Mouse (Mus musculus) lung, embryonic 15.5 days (tissue): ENCODE data around the gene Ubxn1. TPM values are rescaled to one million over a fixed set of nuclear protein-coding genes. Genes with fewer than 3 reads are reported as not detected.

Source experiments
- ATAC-seq: fragments of 200-750 bp; cut with Nextera tagmentation; 2 replicates; pipeline ENCODE4 v1.8.0; 2017; ENCODE audit warnings: moderate number of reproducible peaks, borderline replicate concordance; ENCODE audit not compliant: low FRiP score, low TSS enrichment; ENCODE audit errors: extremely low read depth
- H3K27ac ChIP-seq: fragments of 300-500 bp; sonication (generic); 2 replicates; pipeline ENCODE4 v1.5.1; 2015; ENCODE audit warnings: moderate library complexity, mild to moderate bottlenecking, inconsistent platforms
- H3K27me3 ChIP-seq: fragments of 300-500 bp; sonication (generic); 2 replicates; pipeline ENCODE4 v1.6.1; 2015; ENCODE audit warnings: inconsistent platforms
- H3K36me3 ChIP-seq: fragments of 300-500 bp; sonication (generic); 2 replicates; pipeline ENCODE4 v1.6.1; 2015; ENCODE audit warnings: inconsistent platforms
- H3K4me1 ChIP-seq: fragments of 300-500 bp; sonication (generic); 2 replicates; pipeline ENCODE4 v1.6.1; 2015; ENCODE audit warnings: inconsistent platforms
- H3K4me2 ChIP-seq: fragments of 300-500 bp; sonication (generic); 2 replicates; pipeline ENCODE4 v1.6.1; 2015; ENCODE audit warnings: inconsistent platforms, mild to moderate bottlenecking, moderate library complexity
- H3K4me3 ChIP-seq: fragments of 300-500 bp; sonication (generic); 2 replicates; pipeline ENCODE4 v1.5.1; 2015; ENCODE audit warnings: mild to moderate bottlenecking, inconsistent platforms
- H3K9ac ChIP-seq: fragments of 300-500 bp; sonication (generic); 2 replicates; pipeline ENCODE4 v1.6.1; 2015; ENCODE audit warnings: inconsistent platforms
- H3K9me3 ChIP-seq: fragments of 300-500 bp; sonication (generic); 2 replicates; pipeline ENCODE4 v1.6.1; 2016; ENCODE audit warnings: inconsistent platforms
- WGBS: fragments of 180-500 bp; shearing (Covaris S2); methylation state at CpG from one replicate; pipeline ENCODE4 v1.1.7; 2015; 5-methylcytosine and 5-hydroxymethylcytosine counted together
- polyA plus RNA-seq: library from polyadenylated mRNA; unstranded; fragments of >200 nt; fragmentation: Nextera tagmentation; extraction: Ambion mirVana; gene quantifications from 2 replicates; pipeline ENCODE4 v1.2.1, GENCODE M21; 2015

The Ubxn1 gene
- polyA plus RNA-seq, 1 experiment from 2014 or later, result 153 TPM

GRCm38 (mm10) chr19:8839908-8840791 is 31.1 kb upstream of the Ubxn1 start:
- Histone ChIP-seq H3K27me3 (no peaks in the 10 kb centered on the region), H3K4me3 (peak overlapping the region; percentile 53), H3K9ac (peak overlapping the region; percentile 48), H3K4me2 (peak overlapping the region; percentile 81), H3K9me3 (no peaks in the 10 kb centered on the region), H3K4me1 (peaks cover 23% of the 10 kb centered on the region), H3K36me3 (0 out of 2 replicates have a peak, but pooled peaks cover 5% of the 10 kb centered on the region), H3K27ac (no peak overlapping the region)
- 27% methylated on average over 29 of the region's 29 CpGs for WGBS
- peak; percentile 66; the same call in 1 of the 2 replicates for ATAC-seq

GRCm38 (mm10) chr19:8841012-8841411 is 30.3 kb upstream of the Ubxn1 start:
- Histone ChIP-seq H3K4me3 (peak overlapping the region; percentile 53), H3K27ac (no peak overlapping the region), H3K4me2 (peak overlapping the region; percentile 81), H3K27me3 (no peaks in the 10 kb centered on the region), H3K36me3 (peaks cover 9% of the 10 kb centered on the region), H3K9me3 (no peaks in the 10 kb centered on the region), H3K4me1 (peaks cover 23% of the 10 kb centered on the region), H3K9ac (peak overlapping the region; percentile 48)
- WGBS, result 89% methylated on average over 7 of the region's 7 CpGs
- ATAC-seq, result no peak

GRCm38 (mm10) chr19:8842961-8843360 is 28.3 kb upstream of the Ubxn1 start:
- Histone ChIP-seq H3K4me2 (no peak overlapping the region), H3K4me1 (peaks cover 23% of the 10 kb centered on the region), H3K4me3 (no peak overlapping the region), H3K36me3 (peaks cover 24% of the 10 kb centered on the region), H3K9me3 (no peaks in the 10 kb centered on the region), H3K27me3 (no peaks in the 10 kb centered on the region), H3K9ac (no peak overlapping the region), H3K27ac (no peak overlapping the region)
- ATAC-seq, result no peak
- 83% methylated on average over 6 of the region's 6 CpGs for WGBS

GRCm38 (mm10) chr19:8844371-8845129 is 26.7 kb upstream of the Ubxn1 start:
- Histone ChIP-seq H3K4me1 (peaks cover 10% of the 10 kb centered on the region), H3K27me3 (no peaks in the 10 kb centered on the region), H3K9me3 (no peaks in the 10 kb centered on the region), H3K4me2 (no peak overlapping the region), H3K36me3 (peaks cover 28% of the 10 kb centered on the region), H3K9ac (no peak overlapping the region), H3K4me3 (no peak overlapping the region), H3K27ac (no peak overlapping the region)
- WGBS, result 60% methylated on average over 5 of the region's 5 CpGs
- no peak for ATAC-seq

GRCm38 (mm10) chr19:8848356-8848755 is 22.9 kb upstream of the Ubxn1 start:
- Histone ChIP-seq H3K4me3 (no peak overlapping the region), H3K9me3 (no peaks in the 10 kb centered on the region), H3K4me2 (no peak overlapping the region), H3K27ac (no peak overlapping the region), H3K4me1 (peaks cover 12% of the 10 kb centered on the region), H3K36me3 (peaks cover 22% of the 10 kb centered on the region), H3K9ac (no peak overlapping the region), H3K27me3 (no peaks in the 10 kb centered on the region)
- WGBS, result 68% methylated on average over 5 of the region's 5 CpGs
- ATAC-seq, result no peak

GRCm38 (mm10) chr19:8850402-8850901 is 20.8 kb upstream of the Ubxn1 start, which contains the start of gene Lrrn4cl:
TSS of gene Lrrn4cl (plus strand) at chr19:8850768.
- no peak within 1 kb of the TSS for H3K4me3 ChIP-seq
- peaks cover 22% of the 10 kb centered on the region for H3K36me3 ChIP-seq
- peaks cover 12% of the 10 kb centered on the region for H3K4me1 ChIP-seq
- no peak within 1 kb of the TSS; the same call in 1 of the 2 replicates for H3K27ac ChIP-seq
- 25% methylated on average over 7 of the region's 7 CpGs for WGBS
- no peak within 1 kb of the TSS for H3K9ac ChIP-seq
- ATAC-seq, result peak; percentile 81
- H3K4me2 ChIP-seq, result peak within 1 kb of the TSS; percentile 28
- H3K27me3 ChIP-seq, result no peaks in the 10 kb centered on the region
- no peaks in the 10 kb centered on the region for H3K9me3 ChIP-seq

- Histone ChIP-seq H3K4me1 (peaks cover 12% of the 10 kb centered on the region), H3K27me3 (no peaks in the 10 kb centered on the region), H3K4me2 (no peak overlapping the region), H3K4me3 (no peak overlapping the region), H3K9ac (no peak overlapping the region), H3K27ac (no peak overlapping the region), H3K36me3 (peaks cover 12% of the 10 kb centered on the region), H3K9me3 (no peaks in the 10 kb centered on the region)
- no peak for ATAC-seq
- WGBS, result 30% methylated on average over 7 of the region's 7 CpGs
Measured at GRCm38 (mm10) chr19:8851639-8852038, 19.7 kb upstream of the Ubxn1 start.

- no peak overlapping the region for H3K4me3 ChIP-seq
- H3K9ac ChIP-seq, result no peak overlapping the region
- no peak for ATAC-seq
- peaks cover 12% of the 10 kb centered on the region for H3K4me1 ChIP-seq
- H3K27me3 ChIP-seq, result no peaks in the 10 kb centered on the region
- H3K4me2 ChIP-seq, result no peak overlapping the region
- H3K36me3 ChIP-seq, result peaks cover 5% of the 10 kb centered on the region
- H3K27ac ChIP-seq, result no peak overlapping the region
- WGBS, result 42% methylated on average over 10 of the region's 10 CpGs
- H3K9me3 ChIP-seq, result no peaks in the 10 kb centered on the region
Measured at GRCm38 (mm10) chr19:8852236-8852928, 18.9 kb upstream of the Ubxn1 start.

- Histone ChIP-seq H3K9me3 (no peaks in the 10 kb centered on the region), H3K9ac (no peak overlapping the region), H3K4me1 (peaks cover 12% of the 10 kb centered on the region), H3K4me3 (no peak overlapping the region), H3K27me3 (no peaks in the 10 kb centered on the region), H3K36me3 (0 out of 2 replicates have a peak, but pooled peaks cover 4% of the 10 kb centered on the region), H3K4me2 (no peak overlapping the region), H3K27ac (no peak overlapping the region)
- no peak for ATAC-seq
- 83% methylated on average over 3 of the region's 3 CpGs for WGBS
Measured at GRCm38 (mm10) chr19:8853117-8853516, 18.2 kb upstream of the Ubxn1 start.

GRCm38 (mm10) chr19:8857689-8858088 is 13.6 kb upstream of the Ubxn1 start:
- no peaks in the 10 kb centered on the region for H3K27me3 ChIP-seq
- H3K4me2 ChIP-seq, result no peak overlapping the region
- ATAC-seq, result no peak
- WGBS, result 34% methylated on average over 4 of the region's 4 CpGs
- H3K4me3 ChIP-seq, result no peak overlapping the region
- no peak overlapping the region for H3K9ac ChIP-seq
- H3K36me3 ChIP-seq, result no peaks in the 10 kb centered on the region
- no peaks in the 10 kb centered on the region for H3K9me3 ChIP-seq
- H3K4me1 ChIP-seq, result no peaks in the 10 kb centered on the region
- H3K27ac ChIP-seq, result no peak overlapping the region

GRCm38 (mm10) chr19:8859018-8859417 is 12.3 kb upstream of the Ubxn1 start:
- Histone ChIP-seq H3K9ac (no peak overlapping the region), H3K27ac (no peak overlapping the region), H3K4me2 (no peak overlapping the region), H3K27me3 (no peaks in the 10 kb centered on the region), H3K4me3 (no peak overlapping the region), H3K36me3 (no peaks in the 10 kb centered on the region), H3K4me1 (no peaks in the 10 kb centered on the region), H3K9me3 (no peaks in the 10 kb centered on the region)
- no peak for ATAC-seq
- 13% methylated on average over 1 of the region's 1 CpGs for WGBS
